ENCODE assay signal across 22 mouse cellular contexts in the genomic region with DNA sequence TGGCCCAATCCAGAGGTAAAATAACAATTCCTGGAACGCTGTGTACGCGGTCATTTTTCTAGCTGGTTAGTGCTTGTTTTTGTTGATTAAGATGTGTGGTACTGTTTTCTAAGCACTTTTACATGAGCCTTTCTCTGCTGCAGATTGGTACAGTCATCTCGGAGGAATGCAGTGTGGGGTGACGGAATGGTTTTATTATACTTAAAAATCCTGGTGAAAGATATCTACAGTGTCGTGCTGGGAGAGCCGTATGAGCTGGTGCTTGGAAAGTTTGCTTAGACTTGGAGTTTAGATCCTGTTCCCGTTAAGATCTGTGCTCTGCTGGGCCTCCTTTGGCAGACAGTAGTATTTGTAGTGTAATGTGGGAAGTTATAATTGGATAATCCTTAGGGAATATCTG. TPM values are rescaled to one million over a fixed set of nuclear protein-coding genes. Genes with fewer than 3 reads are reported as not detected.
DNase-seq lines count a peak whose midpoint lies in the region; ATAC-seq and TF ChIP-seq lines count a peak whose summit lies in the region.
"Had no signal": no experiment of that assay in that cellular context is flagged by ENCODE, and none has a peak within 500 bp of the region (broad histone marks: within the 10 kb centered on the region; RNA-seq: fewer than 3 reads in every experiment).

No protein-coding gene starts in this region.

- H3K27ac ChIP-seq in lung, embryonic 16.5 days (ENCODE audit: low read length), result no peak overlapping the region
- H3K27ac ChIP-seq in embryonic facial prominence, embryonic 15.5 days (replicated peaks), result peak overlapping the region; percentile 3; the same call in 1 of the 2 replicates
- H3K27ac ChIP-seq: embryonic facial prominence, embryonic 12.5 days; forebrain, embryonic 10.5 days; gastrocnemius, adult 2 months; hindbrain, postnatal 0 days; kidney, embryonic 15.5 days; lung, embryonic 15.5 days; midbrain, embryonic 10.5 days had no signal

- H3K4me1 ChIP-seq in lung, embryonic 16.5 days (replicated peaks; ENCODE audit: control insufficient read depth, insufficient read depth, low read length), result peaks cover 8% of the 10 kb centered on the region
- H3K4me1 ChIP-seq in lung, adult 2 months (ENCODE audit: control insufficient read depth, insufficient read depth, low read length), result no peaks in the 10 kb centered on the region
- H3K4me1 ChIP-seq in embryonic facial prominence, embryonic 15.5 days, result peaks cover 31% of the 10 kb centered on the region

- 56% methylated on average over 8 of the region's 8 CpGs for WGBS in lung, embryonic 16.5 days
- WGBS in lung, adult 2 months, result 60% methylated on average over 8 of the region's 8 CpGs
- 53% methylated on average over 8 of the region's 8 CpGs for WGBS in embryonic facial prominence, embryonic 15.5 days

- no peak overlapping the region for H3K4me3 ChIP-seq in lung, embryonic 16.5 days (ENCODE audit: low read length)
- no peak overlapping the region for H3K4me3 ChIP-seq in lung, adult 2 months (replicated peaks; ENCODE audit: extremely low read depth, low read depth, low read length)
- H3K4me3 ChIP-seq in embryonic facial prominence, embryonic 15.5 days (replicated peaks), result no peak overlapping the region
- H3K4me3 ChIP-seq: embryonic facial prominence, embryonic 12.5 days; forebrain, embryonic 10.5 days; gastrocnemius, adult 2 months; kidney, embryonic 15.5 days; lung, embryonic 15.5 days; midbrain, embryonic 10.5 days had no signal

- H3K9me3 ChIP-seq in lung, embryonic 16.5 days (ENCODE audit: control insufficient read depth, low read length), result no peaks in the 10 kb centered on the region
- H3K9me3 ChIP-seq in embryonic facial prominence, embryonic 15.5 days (replicated peaks), result no peaks in the 10 kb centered on the region
- H3K9me3 ChIP-seq: embryonic facial prominence, embryonic 12.5 days; forebrain, embryonic 10.5 days; kidney, embryonic 15.5 days; lung, embryonic 15.5 days; midbrain, embryonic 10.5 days had no signal

- H3K9ac ChIP-seq in lung, embryonic 16.5 days (ENCODE audit: low read length), result no peak overlapping the region
- no peak overlapping the region for H3K9ac ChIP-seq in embryonic facial prominence, embryonic 15.5 days
- H3K9ac ChIP-seq: embryonic facial prominence, embryonic 12.5 days; forebrain, postnatal 0 days; kidney, embryonic 15.5 days; lung, embryonic 15.5 days had no signal

- DNase-seq in heart, adult 9 months (ENCODE audit: low spot score in 2 of 2), result peak; percentile 11 to 16
- no peak for DNase-seq in heart, postnatal 4 days
- DNase-seq in lung, adult 2 months, result no peak
- DNase-seq in 3T3-L1 (ENCODE audit: low read depth, low spot score), result peak; percentile 85
- no peak for DNase-seq in thymus, postnatal 10 days (ENCODE audit: low spot score in 2 of 2)
- no peak for DNase-seq in layer of hippocampus, adult 9-10 months (ENCODE audit: low spot score)
- DNase-seq: adrenal gland, postnatal 10 days; cerebellum, adult 9-11 months; forebrain, postnatal 0 days; gastrocnemius, adult 2 months; retina, postnatal 1 day had no signal

- no peak for TF ChIP-seq POLR2A in lung, adult 2 months (IDR thresholded peaks at IDR 0.05; ENCODE audit: borderline replicate concordance, extremely low read depth, low read depth, low read length)

- ATAC-seq in lung, embryonic 16.5 days (ENCODE audit: low read depth), result peak; percentile 20; the same call in 1 of the 2 replicates
- no peak for ATAC-seq in embryonic facial prominence, embryonic 15.5 days (ENCODE audit: insufficient number of reproducible peaks, low FRiP score, low TSS enrichment, low read depth)
- ATAC-seq: activated CD4-positive, CD25-positive, alpha-beta regulatory T cell, adult 4 months; forebrain, postnatal 0 days; hindbrain, postnatal 0 days; intestine, postnatal 0 days had no signal

- H3K4me2 ChIP-seq in lung, embryonic 16.5 days (ENCODE audit: low read depth, low read length), result no peak overlapping the region
- no peak overlapping the region for H3K4me2 ChIP-seq in embryonic facial prominence, embryonic 15.5 days (replicated peaks)
- H3K4me2 ChIP-seq: embryonic facial prominence, embryonic 12.5 days; kidney, embryonic 15.5 days; lung, embryonic 15.5 days had no signal

- no peak for TF ChIP-seq CTCF in lung, adult 2 months (IDR thresholded peaks at IDR 0.05; ENCODE audit: insufficient read depth, low read length)

- H3K27me3 ChIP-seq in lung, embryonic 16.5 days (ENCODE audit: control insufficient read depth, insufficient read depth, low read depth, low read length), result no peaks in the 10 kb centered on the region
- no peaks in the 10 kb centered on the region for H3K27me3 ChIP-seq in embryonic facial prominence, embryonic 15.5 days
- H3K27me3 ChIP-seq: embryonic facial prominence, embryonic 12.5 days; kidney, embryonic 15.5 days; lung, embryonic 15.5 days had no signal

- no peaks in the 10 kb centered on the region for H3K36me3 ChIP-seq in lung, embryonic 16.5 days (ENCODE audit: control insufficient read depth, insufficient read depth, low read length)
- H3K36me3 ChIP-seq in embryonic facial prominence, embryonic 15.5 days, result no peaks in the 10 kb centered on the region
- H3K36me3 ChIP-seq: embryonic facial prominence, embryonic 12.5 days; kidney, embryonic 15.5 days; lung, embryonic 15.5 days; midbrain, embryonic 10.5 days had no signal

RNA-seq across cellular contexts. Expression of a gene that starts 51.0 kb away (rescaled TPM):
- total RNA-seq in heart, postnatal 4 days (2021), result 10 to 100 TPM; 12.7 to 13.3 TPM
- polyA plus RNA-seq in lung, embryonic 16.5 days (2015; fragmentation: Nextera tagmentation; extraction: Ambion mirVana), result 13.6 and 13.8 TPM in 2 replicates
- polyA plus RNA-seq in lung, adult 2 months (2012; rRNA removed), result 1.7 and 2.4 TPM in 2 replicates
- polyA plus RNA-seq in embryonic facial prominence, embryonic 15.5 days (2015; fragmentation: Nextera tagmentation; extraction: Ambion mirVana), result 23.1 and 24.7 TPM in 2 replicates
- total RNA-seq: granulocyte monocyte progenitor cell, adult 5-6 weeks had no signal
- polyA plus RNA-seq: activated CD4-positive, CD25-positive, alpha-beta regulatory T cell, adult 4 months had no signal

Comparison
In these comparisons a context has a peak if more than half of its experiments do, and no peak if none do; other contexts are left out.
1. DNase-seq: peak in heart, adult 9 months (2 of 2) and 3T3-L1 (single experiment); none in heart, postnatal 4 days (single experiment), lung, adult 2 months (single experiment), thymus, postnatal 10 days (0 of 2) and layer of hippocampus, adult 9-10 months (single experiment).